Mouse (Mus musculus) hindbrain, postnatal 0 days (tissue): Measurements from ENCODE around the gene Ulk4. TPM values are rescaled to one million over a fixed set of nuclear protein-coding genes. Genes with fewer than 3 reads are reported as not detected.
"Not testable (repeated sequence)": the region's sequence is repeated elsewhere in the genome, so short reads cannot be mapped to it uniquely, and the experiment has no call there.

Experiments used
- ATAC-seq: fragments of 200-750 bp; cut with Nextera tagmentation; 2 replicates; pipeline ENCODE4 v1.8.0; 2017; ENCODE audit warnings: mild to moderate bottlenecking, moderate TSS enrichment, moderate library complexity
- DNase-seq: peaks from one replicate; pipeline ENCODE4 v3.0.0-alpha.2; 2015; ENCODE audit warnings: low spot score
- H3K27ac ChIP-seq: fragments of 300-500 bp; sonication (generic); 2 replicates; pipeline ENCODE4 v1.5.1; 2014; ENCODE audit warnings: mild to moderate bottlenecking
- H3K27me3 ChIP-seq: fragments of 300-500 bp; sonication (generic); 2 replicates; pipeline ENCODE4 v1.6.1; 2014; ENCODE audit warnings: low read length, mixed read lengths; ENCODE audit not compliant: insufficient read depth
- H3K36me3 ChIP-seq: fragments of 300-500 bp; sonication (generic); 2 replicates; pipeline ENCODE4 v1.6.1; 2014; ENCODE audit warnings: low read length, mixed read lengths; ENCODE audit not compliant: insufficient read depth
- H3K4me1 ChIP-seq: fragments of 300-500 bp; sonication (generic); 2 replicates; pipeline ENCODE4 v1.6.1; 2014; ENCODE audit warnings: antibody characterized with exemption, low read length, mixed read lengths; ENCODE audit not compliant: insufficient read depth
- H3K4me2 ChIP-seq: fragments of 300-500 bp; sonication (generic); 2 replicates; pipeline ENCODE4 v1.6.1; 2014; ENCODE audit warnings: low read depth, mild to moderate bottlenecking, low read length, moderate library complexity, mixed read lengths
- H3K4me3 ChIP-seq: fragments of 300-500 bp; sonication (generic); 2 replicates; pipeline ENCODE4 v1.5.1; 2014; ENCODE audit warnings: low read length
- H3K9ac ChIP-seq: fragments of 300-500 bp; sonication (generic); replicated peaks from 2 replicates; pipeline ENCODE4 v1.6.1; 2014; ENCODE audit warnings: mild to moderate bottlenecking, low read length, moderate library complexity, mixed read lengths
- H3K9me3 ChIP-seq: fragments of 300-500 bp; sonication (generic); 2 replicates; pipeline ENCODE4 v1.6.1; 2016; ENCODE audit warnings: low read length, mixed read lengths
- CTCF ChIP-seq: IDR thresholded peaks from 2 replicates; pipeline ENCODE4 v1.5.1; 2016; ENCODE audit warnings: antibody characterized with exemption, control low read depth, low read depth
- WGBS: fragments of 180-500 bp; shearing (Covaris S2); extraction: QIAGEN DNeasy Blood & Tissue Kit; methylation state at CpG from one replicate; pipeline ENCODE4 v1.1.7; 2014; 5-methylcytosine and 5-hydroxymethylcytosine counted together
- polyA plus RNA-seq: library from polyadenylated mRNA; unstranded; fragments of >200 nt; fragmentation: Nextera tagmentation; extraction: Ambion mirVana; gene quantifications from 2 replicates; pipeline ENCODE4 v1.2.1, GENCODE M21; 2015
- total RNA-seq: library from RNA; depleted of rRNA; stranded (reverse); fragments of >200 nt; gene quantifications from 2 replicates; pipeline ENCODE4 v1.2.3, GENCODE M21; 2014

The Ulk4 gene
- total and polyA plus RNA-seq, 2 experiments from 2014 or later = 20.0 to 76.3 TPM

GRCm38 (mm10) chr9:121216536-121217320, 60.3 kb downstream of the Ulk4 start:
- Histone ChIP-seq H3K4me3 (no peak overlapping the region), H3K4me1 (no peaks in the 10 kb centered on the region), H3K4me2 (no peak overlapping the region), H3K36me3 (no peaks in the 10 kb centered on the region), H3K27me3 (no peaks in the 10 kb centered on the region), H3K27ac (no peak overlapping the region), H3K9ac (no peak overlapping the region), H3K9me3 (no peaks in the 10 kb centered on the region)
- ATAC-seq (no peak), DNase-seq (no peak)
- no peak for TF ChIP-seq CTCF
- 73% methylated on average over 20 of the region's 20 CpGs for WGBS

DNA sequence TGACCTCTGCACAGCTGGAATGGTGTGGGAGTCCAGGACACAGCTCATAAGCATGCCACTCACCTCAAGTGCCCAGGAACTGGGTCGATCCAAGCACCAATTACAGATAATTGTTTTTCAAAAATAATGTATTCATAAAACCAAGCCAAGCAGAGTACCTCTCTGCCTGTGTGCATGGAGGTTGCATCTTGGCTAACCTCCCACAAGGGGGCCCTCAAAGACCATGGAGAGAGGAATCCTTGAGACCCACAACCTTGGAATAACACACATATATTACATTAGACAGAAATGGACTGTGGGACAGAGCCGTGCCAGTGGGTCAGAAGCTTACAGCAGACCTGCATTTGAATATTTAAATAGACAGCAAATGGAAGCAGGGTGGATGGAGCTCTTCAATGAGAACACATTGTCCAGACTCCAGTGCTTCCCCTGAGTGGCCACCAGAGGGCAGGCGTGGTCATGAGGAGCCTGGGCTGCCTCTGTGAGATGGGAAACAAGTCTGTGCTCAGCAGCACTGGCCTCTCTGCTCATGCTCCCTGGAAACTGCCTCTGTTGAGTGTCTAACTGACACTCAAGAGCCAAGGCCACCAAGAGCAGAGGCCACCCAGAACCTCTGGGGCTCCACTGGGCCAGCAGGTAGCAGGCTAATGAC, 61.5 kb downstream of the Ulk4 start:
- peak; percentile 91 for TF ChIP-seq CTCF
- H3K27me3 ChIP-seq = no peaks in the 10 kb centered on the region
- no peaks in the 10 kb centered on the region for H3K9me3 ChIP-seq
- no peaks in the 10 kb centered on the region for H3K4me1 ChIP-seq
- no peaks in the 10 kb centered on the region for H3K36me3 ChIP-seq
- ATAC-seq = 0 out of 2 replicates have a peak, but pooled peaks have one; percentile 63
- no peak overlapping the region for H3K4me3 ChIP-seq
- WGBS = 31% methylated on average over 3 of the region's 3 CpGs
- no peak overlapping the region for H3K9ac ChIP-seq
- H3K27ac ChIP-seq = no peak overlapping the region
- H3K4me2 ChIP-seq = no peak overlapping the region
- peak; percentile 77 for DNase-seq

GRCm38 (mm10) chr9:121212322-121212721, 64.7 kb downstream of the Ulk4 start:
- H3K9ac ChIP-seq = no peak overlapping the region
- H3K4me2 ChIP-seq = no peak overlapping the region
- H3K9me3 ChIP-seq = 0 out of 2 replicates have a peak, but pooled peaks cover 7% of the 10 kb centered on the region
- ATAC-seq (no peak), DNase-seq (no peak)
- no peak overlapping the region for H3K27ac ChIP-seq
- 68% methylated on average over 3 of the region's 3 CpGs for WGBS
- TF ChIP-seq CTCF = peak; percentile 25; the same call in 1 of the 2 replicates
- no peaks in the 10 kb centered on the region for H3K27me3 ChIP-seq
- no peaks in the 10 kb centered on the region for H3K4me1 ChIP-seq
- H3K36me3 ChIP-seq = no peaks in the 10 kb centered on the region
- no peak overlapping the region for H3K4me3 ChIP-seq

DNA sequence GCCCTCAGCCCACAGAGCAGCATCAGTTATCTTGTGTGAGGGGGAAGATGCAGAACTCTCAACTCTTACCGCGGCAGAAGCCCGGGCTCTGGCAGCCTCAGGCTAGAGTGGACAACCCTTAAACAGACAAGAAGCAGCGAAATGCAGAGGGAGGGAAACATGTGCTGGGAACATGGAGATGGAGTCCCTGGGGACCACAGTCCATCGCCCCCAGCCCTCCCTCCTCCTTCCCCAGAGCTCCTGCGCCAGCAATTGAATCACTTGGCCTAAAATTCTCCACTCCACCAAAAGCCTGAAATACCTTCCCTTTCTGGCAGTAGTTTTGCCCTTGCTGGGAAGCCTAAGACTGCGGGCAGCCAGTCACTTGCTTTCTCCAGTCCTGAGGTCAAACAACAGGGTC, 72.0 kb downstream of the Ulk4 start:
- DNase-seq = no peak
- Histone ChIP-seq H3K27ac (no peak overlapping the region), H3K36me3 (no peaks in the 10 kb centered on the region), H3K9me3 (0 out of 2 replicates have a peak, but pooled peaks cover 7% of the 10 kb centered on the region), H3K27me3 (no peaks in the 10 kb centered on the region), H3K4me3 (no peak overlapping the region), H3K4me1 (no peaks in the 10 kb centered on the region), H3K4me2 (no peak overlapping the region), H3K9ac (no peak overlapping the region)
- ATAC-seq = no peak
- WGBS = 66% methylated on average over 7 of the region's 7 CpGs
- no peak for TF ChIP-seq CTCF

DNA sequence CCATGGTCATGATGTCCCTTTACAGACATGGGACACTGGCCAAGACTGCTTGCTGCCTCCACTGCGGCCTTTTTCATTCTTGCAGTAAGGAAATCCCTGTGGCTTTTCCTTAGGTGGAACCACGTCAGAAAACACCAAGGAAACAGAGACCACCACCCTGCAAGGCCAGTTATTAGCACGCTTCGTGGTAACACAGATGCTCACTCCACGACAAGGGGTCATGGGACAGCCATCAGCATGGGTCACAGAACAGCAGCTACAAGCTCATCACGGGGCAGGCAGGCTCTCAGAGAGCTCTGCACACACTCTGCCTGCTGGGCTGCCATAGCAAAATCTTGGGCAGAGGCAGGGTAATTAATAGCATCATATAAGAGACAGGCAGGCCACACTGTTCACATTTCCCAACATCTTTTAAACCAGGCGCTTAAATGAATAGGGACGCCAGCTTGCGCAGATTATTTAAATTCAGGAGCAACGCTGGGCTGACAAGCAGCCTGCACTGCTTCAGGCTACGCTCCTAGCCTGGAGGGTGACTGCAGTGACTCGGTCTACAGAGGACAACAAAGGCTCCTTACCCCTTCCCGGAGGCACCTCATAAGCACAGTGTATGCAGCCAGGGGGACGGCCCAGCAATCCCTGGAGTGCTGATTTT, 72.7 kb downstream of the Ulk4 start:
- ATAC-seq (no peak), DNase-seq (no peak)
- Histone ChIP-seq H3K4me1 (no peaks in the 10 kb centered on the region), H3K4me2 (no peak overlapping the region), H3K9ac (no peak overlapping the region), H3K27ac (no peak overlapping the region), H3K4me3 (no peak overlapping the region), H3K27me3 (no peaks in the 10 kb centered on the region), H3K9me3 (0 out of 2 replicates have a peak, but pooled peaks cover 4% of the 10 kb centered on the region), H3K36me3 (no peaks in the 10 kb centered on the region)
- no peak for TF ChIP-seq CTCF
- WGBS = 58% methylated on average over 14 of the region's 14 CpGs

DNA sequence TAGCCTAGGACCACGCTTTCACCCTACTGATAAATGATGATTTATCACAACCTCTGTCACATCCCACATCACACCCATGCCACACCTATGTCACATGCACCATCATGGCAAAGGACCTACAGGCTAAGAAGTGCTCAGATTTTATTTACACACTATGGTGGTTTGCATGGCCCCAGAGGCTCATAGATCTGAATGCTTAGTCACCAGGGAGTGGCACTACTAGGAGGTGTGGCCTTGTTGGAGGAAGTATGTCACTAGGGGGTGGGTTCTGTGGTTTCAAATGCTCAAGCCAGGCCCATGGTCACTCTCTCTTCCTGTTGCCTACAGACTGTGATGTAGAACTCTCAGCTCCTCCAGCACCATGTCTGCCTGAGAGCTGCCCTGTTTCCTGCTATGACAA, 73.3 kb downstream of the Ulk4 start:
- Histone ChIP-seq H3K27ac (no peak overlapping the region), H3K4me3 (no peak overlapping the region), H3K27me3 (no peaks in the 10 kb centered on the region), H3K9me3 (0 out of 2 replicates have a peak, but pooled peaks cover under 1% of the 10 kb centered on the region), H3K4me1 (no peaks in the 10 kb centered on the region), H3K9ac (no peak overlapping the region), H3K4me2 (no peak overlapping the region), H3K36me3 (no peaks in the 10 kb centered on the region)
- WGBS = 92% methylated on average over 1 of the region's 1 CpGs
- DNase-seq = no peak
- no peak for ATAC-seq
- no peak for TF ChIP-seq CTCF

- ATAC-seq, H3K4me1 ChIP-seq, H3K4me2 ChIP-seq, H3K27ac ChIP-seq, H3K4me3 ChIP-seq, H3K9me3 ChIP-seq, H3K9ac ChIP-seq, DNase-seq, H3K27me3 ChIP-seq, H3K36me3 ChIP-seq: not testable (repeated sequence)
- WGBS = 90% methylated on average over 5 of the region's 5 CpGs
Observed at GRCm38 (mm10) chr9:121199146-121199685, 77.8 kb downstream of the Ulk4 start.
